In the genomic region with DNA sequence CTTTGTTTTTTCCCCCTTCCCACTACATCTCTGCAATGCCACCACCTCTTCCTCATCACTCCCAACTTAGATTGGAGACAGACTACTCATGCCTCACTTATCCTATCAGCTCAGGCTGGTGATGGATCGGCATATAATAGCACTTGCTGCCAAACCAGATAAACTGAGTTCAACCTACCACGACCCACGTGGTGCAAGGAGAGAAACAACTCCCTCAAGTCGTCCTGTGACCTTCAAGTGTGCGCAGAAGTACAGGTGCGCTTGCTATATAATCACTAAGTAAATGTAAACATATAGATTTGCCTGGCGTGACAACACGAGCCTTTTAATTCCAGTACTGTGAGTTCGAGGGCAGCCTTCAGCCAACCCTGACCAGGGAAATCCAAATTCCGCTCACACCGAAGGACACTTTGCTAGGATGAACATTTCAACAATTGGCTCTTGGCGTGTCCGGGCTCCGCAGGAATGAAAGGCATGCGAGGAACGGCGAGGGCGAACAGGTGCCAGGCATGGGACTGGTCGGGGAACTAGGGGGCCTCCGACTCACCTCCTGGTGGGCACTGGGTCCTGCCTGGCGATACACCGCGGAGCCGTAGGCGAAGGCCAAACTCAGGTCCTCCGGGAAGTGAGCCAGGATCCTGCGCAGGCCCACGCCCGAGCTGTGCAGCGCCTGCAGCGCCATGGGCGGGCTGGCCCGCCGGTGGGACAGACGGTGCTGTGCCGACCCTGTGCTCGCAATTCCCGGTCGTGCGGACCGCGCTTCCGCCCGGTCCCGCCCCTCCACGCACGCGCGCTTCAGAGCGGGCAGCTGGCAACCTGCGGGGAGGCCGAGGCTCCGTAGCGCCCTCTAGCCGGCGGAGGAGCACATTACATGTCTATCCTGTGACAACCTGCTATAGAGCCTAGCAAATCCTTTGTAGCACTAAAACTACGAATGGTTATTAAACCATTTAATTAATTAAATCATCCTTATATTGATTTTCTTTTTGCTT, we compare ENCODE assay signal across 8 mouse cellular contexts. TPM values are rescaled to one million over a fixed set of nuclear protein-coding genes. Genes with fewer than 3 reads are reported as not detected.
A peak's percentile ranks its signal among the peaks of the same experiment; 100 is the strongest.
DNase-seq lines count a peak whose midpoint lies in the region; ATAC-seq and TF ChIP-seq lines count a peak whose summit lies in the region.

TSS of gene Tamm41 (minus strand) at position 774 of the 992 bp plus-strand sequence.

- under 1% methylated on average over 57 of the region's 57 CpGs for WGBS in forebrain, embryonic 16.5 days
- under 1% methylated on average over 57 of the region's 57 CpGs for WGBS in lung, adult 2 months
- WGBS in neural tube, embryonic 15.5 days = 1% methylated on average over 57 of the region's 57 CpGs

- no peak for TF ChIP-seq EP300 in MEL (IDR thresholded peaks at IDR 0.05; ENCODE audit: low read depth in 1 of 2, low read length in 2 of 2)

- H3K4me3 ChIP-seq in MEL (ENCODE audit: control insufficient read depth in 1 of 2, insufficient read depth in 1 of 2, low read depth in 2 of 2, low read length in 2 of 2) = peak within 1 kb of the TSS; percentile 81 to 84
- peak within 1 kb of the TSS; percentile 94 for H3K4me3 ChIP-seq in forebrain, embryonic 16.5 days (replicated peaks; ENCODE audit: low read length)
- H3K4me3 ChIP-seq in lung, adult 2 months (replicated peaks; ENCODE audit: extremely low read depth, low read depth, low read length) = peak within 1 kb of the TSS; percentile 89
- H3K4me3 ChIP-seq in neural tube, embryonic 15.5 days (replicated peaks) = peak within 1 kb of the TSS; percentile 96

- H3K9ac ChIP-seq in MEL (ENCODE audit: control insufficient read depth, low read depth, low read length, poor library complexity, severe bottlenecking) = peak within 1 kb of the TSS; percentile 90
- peak within 1 kb of the TSS; percentile 90 for H3K9ac ChIP-seq in forebrain, embryonic 16.5 days (replicated peaks; ENCODE audit: low read depth, low read length)
- peak within 1 kb of the TSS; percentile 89 for H3K9ac ChIP-seq in neural tube, embryonic 15.5 days (replicated peaks)

- H3K36me3 ChIP-seq in MEL (ENCODE audit: control insufficient read depth in 1 of 2, insufficient read depth in 2 of 2, low read length in 2 of 2) = peaks cover 6 to 8% of the 10 kb centered on the region in 2 experiments; a peak in 3 of 4 replicates
- H3K36me3 ChIP-seq in forebrain, embryonic 16.5 days (ENCODE audit: control insufficient read depth, insufficient read depth) = peaks cover 5% of the 10 kb centered on the region
- H3K36me3 ChIP-seq in neural tube, embryonic 15.5 days = peaks cover 18% of the 10 kb centered on the region

- H3K4me2 ChIP-seq in forebrain, embryonic 16.5 days (ENCODE audit: low read length) = peak within 1 kb of the TSS; percentile 70
- H3K4me2 ChIP-seq in neural tube, embryonic 15.5 days = peak within 1 kb of the TSS; percentile 88

- peaks cover 19% of the 10 kb centered on the region for H3K79me2 ChIP-seq in MEL (ENCODE audit: control insufficient read depth, insufficient read depth, low read length, poor library complexity)

- TF ChIP-seq POLR2A in MEL (IDR thresholded peaks at IDR 0.05; ENCODE audit: control insufficient read depth in 1 of 2, insufficient read depth in 1 of 2, low read depth in 1 of 2, low read length in 2 of 2, poor library complexity in 1 of 2) = peak; percentile 71 to 86; a peak in 3 of 4 replicates
- peak; percentile 58; the same call in 1 of the 2 replicates for TF ChIP-seq POLR2A in lung, adult 2 months (IDR thresholded peaks at IDR 0.05; ENCODE audit: borderline replicate concordance, extremely low read depth, low read depth, low read length)

- H3K9me3 ChIP-seq in MEL (replicated peaks; ENCODE audit: insufficient read depth, low read length) = no peaks in the 10 kb centered on the region
- no peaks in the 10 kb centered on the region for H3K9me3 ChIP-seq in forebrain, embryonic 16.5 days (ENCODE audit: control insufficient read depth, low read length)
- H3K9me3 ChIP-seq in neural tube, embryonic 15.5 days (replicated peaks) = no peaks in the 10 kb centered on the region

- H3K4me1 ChIP-seq in MEL (ENCODE audit: control insufficient read depth in 1 of 2, insufficient read depth in 2 of 2, low read length in 2 of 2) = peaks cover 0 to 5% of the 10 kb centered on the region in 2 experiments; a peak in 1 of 4 replicates
- peaks cover 22% of the 10 kb centered on the region for H3K4me1 ChIP-seq in forebrain, embryonic 16.5 days (replicated peaks; ENCODE audit: control insufficient read depth, insufficient read depth, low read length)
- H3K4me1 ChIP-seq in lung, adult 2 months (ENCODE audit: control insufficient read depth, insufficient read depth, low read length) = peaks cover 2% of the 10 kb centered on the region; the same call in 1 of the 2 replicates
- peaks cover 24% of the 10 kb centered on the region for H3K4me1 ChIP-seq in neural tube, embryonic 15.5 days

- intact Hi-C loops in heart, postnatal 25 days (cut with DNase I) = no loop called here

- DNase-seq in MEL (ENCODE audit: low read depth, low spot score) = peak; percentile 93
- DNase-seq in cerebellum, adult 18-20 months = peak; percentile 87 to 96
- DNase-seq in heart, postnatal 25 days (ENCODE audit: low spot score) = peak; percentile 55
- peak; percentile 77 to 92 for DNase-seq in layer of hippocampus, adult 18-20 months (ENCODE audit: low spot score in 2 of 2)
- DNase-seq in lung, adult 2 months = peak; percentile 86
- peak; percentile 88 for DNase-seq in testis, postnatal 14 days (ENCODE audit: low spot score)

- no peak for TF ChIP-seq RAD21 in MEL (IDR thresholded peaks at IDR 0.05; ENCODE audit: low read depth, low read length)

- peak; percentile 78 to 95 (median 93) for TF ChIP-seq CTCF in MEL (IDR thresholded peaks at IDR 0.05 in 2 of 3, conservative IDR thresholded peaks at IDR 0.05 in 1 of 3; ENCODE audit: control insufficient read depth in 1 of 3, insufficient read depth in 1 of 3, low read depth in 2 of 3, low read length in 3 of 3, poor library complexity in 1 of 3, severe bottlenecking in 1 of 3)
- peak; percentile 81 for TF ChIP-seq CTCF in lung, adult 2 months (IDR thresholded peaks at IDR 0.05; ENCODE audit: insufficient read depth, low read length)

- H3K27me3 ChIP-seq in MEL (ENCODE audit: control insufficient read depth in 1 of 2, insufficient read depth in 2 of 2, low read length in 2 of 2) = peaks cover 0 to 2% of the 10 kb centered on the region in 2 experiments; a peak in 1 of 4 replicates
- no peaks in the 10 kb centered on the region for H3K27me3 ChIP-seq in forebrain, embryonic 16.5 days (replicated peaks; ENCODE audit: control insufficient read depth, insufficient read depth, low read length)
- no peaks in the 10 kb centered on the region for H3K27me3 ChIP-seq in neural tube, embryonic 15.5 days (replicated peaks)

- H3K27ac ChIP-seq in MEL (ENCODE audit: control insufficient read depth, low read depth, low read length) = no peak within 1 kb of the TSS
- H3K27ac ChIP-seq in forebrain, embryonic 16.5 days (ENCODE audit: low read length) = peak within 1 kb of the TSS; percentile 47
- no peak within 1 kb of the TSS; the same call in 1 of the 2 replicates for H3K27ac ChIP-seq in neural tube, embryonic 15.5 days (replicated peaks)

- peak; percentile 96 for ATAC-seq in forebrain, embryonic 16.5 days
- ATAC-seq in neural tube, embryonic 15.5 days (ENCODE audit: low FRiP score) = peak; percentile 94

TF ChIP-seq in MEL, 35 proteins besides CTCF, POLR2A, EP300 and RAD21 (continues in another document):
- TF ChIP-seq POLR2AphosphoS5 (IDR thresholded peaks at IDR 0.05; ENCODE audit: borderline replicate concordance, low read depth, low read length) (no peak), TAL1 (IDR thresholded peaks at IDR 0.05; ENCODE audit: low read length) (no peak), ETS1 (IDR thresholded peaks at IDR 0.05; ENCODE audit: low read depth, low read length) (peak; percentile 39; the same call in 1 of the 2 replicates), ZKSCAN1 (IDR thresholded peaks at IDR 0.05; ENCODE audit: low read depth, low read length) (no peak), MAFK (IDR thresholded peaks at IDR 0.05; ENCODE audit: borderline replicate concordance, low read depth, low read length) (no peak), JUND (IDR thresholded peaks at IDR 0.05; ENCODE audit: low read depth, low read length) (no peak), MYB (IDR thresholded peaks at IDR 0.05; ENCODE audit: low read depth, low read length) (no peak), USF1 (IDR thresholded peaks at IDR 0.05; ENCODE audit: low read depth, low read length) (peak; percentile 84), NRF1 (IDR thresholded peaks at IDR 0.05; ENCODE audit: insufficient read depth, low read depth, low read length, poor library complexity, severe bottlenecking) (peak; percentile 77), E2F4 (IDR thresholded peaks at IDR 0.05; ENCODE audit: borderline replicate concordance, low read depth, low read length) (0 out of 2 replicates have a peak, but pooled peaks have one; percentile 57), ZC3H11A (IDR thresholded peaks at IDR 0.05; ENCODE audit: low read depth, low read length) (no peak), CHD2 (IDR thresholded peaks at IDR 0.05; ENCODE audit: low read length) (no peak), USF2 (IDR thresholded peaks at IDR 0.05; ENCODE audit: borderline replicate concordance in 1 of 2, insufficient read depth in 1 of 2, low read depth in 1 of 2, low read length in 2 of 2) (0 out of 4 replicates have a peak, but pooled peaks of 1 of the 2 experiments have one; percentile 42), MAZ (IDR thresholded peaks at IDR 0.05; ENCODE audit: low read depth, low read length) (peak; percentile 59), RCOR1 (IDR thresholded peaks at IDR 0.05; ENCODE audit: low read depth, low read length) (no peak), SIN3A (IDR thresholded peaks at IDR 0.05; ENCODE audit: low read length) (peak; percentile 84), SMC3 (IDR thresholded peaks at IDR 0.05; ENCODE audit: low read depth, low read length) (peak; percentile 49), CHD1 (IDR thresholded peaks at IDR 0.05; ENCODE audit: low read depth, low read length) (no peak), GATA1 (IDR thresholded peaks at IDR 0.05; ENCODE audit: low read depth, low read length) (peak; percentile 36), KAT2A (conservative IDR thresholded peaks at IDR 0.05; ENCODE audit: low read depth, low read length) (peak; percentile 59; the same call in 1 of the 2 replicates), HCFC1 (IDR thresholded peaks at IDR 0.05; ENCODE audit: low read depth, low read length) (peak; percentile 88)

RNA-seq across cellular contexts. Expression of gene Tamm41, which starts in this region (rescaled TPM):
- total RNA-seq in MEL (2012; rRNA removed) = 63.5 and 80.5 TPM in 2 replicates
- polyA plus RNA-seq in MEL (2012; ENCODE audit: insufficient read depth in 1 of 2, insufficient read length in 2 of 2, low read depth in 1 of 2, low replicate concordance in 2 of 2, missing spikeins in 1 of 2) = 10 to 100 TPM in 1 of 2 experiments, not detected in 1; 87.4 TPM
- polyA plus RNA-seq in forebrain, embryonic 16.5 days (2015; fragmentation: Nextera tagmentation; extraction: Ambion mirVana) = 54.2 and 58.2 TPM in 2 replicates
- total RNA-seq in heart, postnatal 25 days (2021) = 10 to 100 TPM; 10.1 to 10.5 TPM
- 10 to 100 TPM; 17.2 to 18.5 TPM for total RNA-seq in layer of hippocampus, adult 18-20 months (2021)
- 18.3 and 19.1 TPM in 2 replicates for polyA plus RNA-seq in lung, adult 2 months (2012; rRNA removed)
- polyA plus RNA-seq in neural tube, embryonic 15.5 days (2015; fragmentation: Nextera tagmentation; extraction: Ambion mirVana) = 47.9 and 53.1 TPM in 2 replicates
